ENCODE assay signal across 20 mouse cellular contexts in genomic region chr10:95539841-95540240, GRCm38 (mm10).
"Had no signal": no experiment of that assay in that cellular context is flagged by ENCODE, and none has a peak within 500 bp of the region (broad histone marks: within the 10 kb centered on the region; RNA-seq: fewer than 3 reads in every experiment).

No protein-coding gene starts in this region.

- H3K27ac ChIP-seq: kidney, postnatal 0 days; layer of hippocampus, adult 2 months; limb, embryonic 10.5 days; limb, embryonic 13.5 days; liver, embryonic 13.5 days; macrophage; midbrain, embryonic 12.5 days; midbrain, embryonic 15.5 days; neural tube, embryonic 12.5 days; neural tube, embryonic 15.5 days; stomach, embryonic 15.5 days had no signal

- DNase-seq: kidney, postnatal 25 days; layer of hippocampus, adult 9-11 months; liver; liver, embryonic 13.5 days; lung, embryonic 14.5 days; right cerebral cortex, adult 18-20 months; right cerebral cortex, postnatal 25 days; spleen, adult 18-20 months; thymus, postnatal 25 days had no signal

- H3K4me3 ChIP-seq: layer of hippocampus, adult 2 months; limb, embryonic 10.5 days; limb, embryonic 13.5 days; liver, embryonic 13.5 days; midbrain, embryonic 12.5 days; midbrain, embryonic 15.5 days; neural tube, embryonic 12.5 days; neural tube, embryonic 15.5 days; stomach, embryonic 15.5 days had no signal

- H3K4me2 ChIP-seq: limb, embryonic 13.5 days; liver, embryonic 13.5 days; lung, embryonic 14.5 days; midbrain, embryonic 12.5 days; midbrain, embryonic 15.5 days; neural tube, embryonic 12.5 days; neural tube, embryonic 15.5 days; stomach, embryonic 15.5 days had no signal

- H3K27me3 ChIP-seq: limb, embryonic 13.5 days; liver, embryonic 13.5 days; midbrain, embryonic 12.5 days; midbrain, embryonic 15.5 days; neural tube, embryonic 12.5 days; neural tube, embryonic 15.5 days; stomach, embryonic 15.5 days had no signal

- H3K36me3 ChIP-seq: midbrain, embryonic 15.5 days; stomach, embryonic 15.5 days had no signal

- H3K9me3 ChIP-seq: limb, embryonic 10.5 days; limb, embryonic 13.5 days; liver, embryonic 13.5 days; midbrain, embryonic 12.5 days; midbrain, embryonic 15.5 days; neural tube, embryonic 12.5 days; neural tube, embryonic 15.5 days; stomach, embryonic 15.5 days had no signal

- H3K4me1 ChIP-seq: limb, embryonic 10.5 days; midbrain, embryonic 12.5 days; midbrain, embryonic 15.5 days; neural tube, embryonic 12.5 days; neural tube, embryonic 15.5 days; stomach, embryonic 15.5 days had no signal

- H3K9ac ChIP-seq: limb, embryonic 13.5 days; liver, embryonic 13.5 days; lung, embryonic 14.5 days; midbrain, embryonic 12.5 days; midbrain, embryonic 15.5 days; neural tube, embryonic 12.5 days; neural tube, embryonic 15.5 days; stomach, embryonic 15.5 days had no signal

- ATAC-seq: lung, postnatal 0 days; midbrain, embryonic 15.5 days had no signal
